In genomic region chr2:25271827-25272511, GRCm38 (mm10) we compare ENCODE assay signal across 8 mouse cellular contexts. TPM values are rescaled to one million over a fixed set of nuclear protein-coding genes. Genes with fewer than 3 reads are reported as not detected.
DNase-seq lines count a peak whose midpoint lies in the region; ATAC-seq and TF ChIP-seq lines count a peak whose summit lies in the region.

Ssna1 (minus strand) TSS chr2:25272438.
Anapc2 (plus strand) TSS chr2:25272478.

- peak within 1 kb of the TSS; percentile 95 for H3K4me3 ChIP-seq in E14TG2a.4 (replicated peaks; ENCODE audit: low read length)
- peak within 1 kb of the TSS; percentile 73 for H3K4me3 ChIP-seq in forebrain, embryonic 12.5 days (replicated peaks)
- peak within 1 kb of the TSS; percentile 80 for H3K4me3 ChIP-seq in heart, postnatal 0 days (ENCODE audit: low read depth, low read length)
- H3K4me3 ChIP-seq in liver, embryonic 16.5 days (ENCODE audit: low read depth, low read length) = peak within 1 kb of the TSS; percentile 96
- H3K4me3 ChIP-seq in neural tube, embryonic 13.5 days = peak within 1 kb of the TSS; percentile 94
- peak within 1 kb of the TSS; percentile 91 for H3K4me3 ChIP-seq in testis, adult 2 months (ENCODE audit: control insufficient read depth, low read depth, low read length)

- DNase-seq in c-Kit-positive CD71-positive TER-119-positive erythroid progenitor cells, embryonic 14.5 days (ENCODE audit: low spot score) = peak; percentile 97
- DNase-seq in heart, postnatal 0 days (ENCODE audit: low spot score) = peak; percentile 91
- DNase-seq in kidney, postnatal 4 days = peak; percentile 99

- under 1% methylated on average over 52 of the region's 55 CpGs for whole genome bisulfite sequencing in forebrain, embryonic 12.5 days
- WGBS in heart, postnatal 0 days = under 1% methylated on average over 55 of the region's 55 CpGs
- WGBS in liver, embryonic 16.5 days (ENCODE audit: insufficient replicate concordance) = under 1% methylated on average over 55 of the region's 55 CpGs
- under 1% methylated on average over 55 of the region's 55 CpGs for WGBS in neural tube, embryonic 13.5 days

- TF ChIP-seq CTCF in E14TG2a.4 (conservative IDR thresholded peaks at IDR 0.05; ENCODE audit: low read length) = no peak
- TF ChIP-seq CTCF in heart, postnatal 0 days (IDR thresholded peaks at IDR 0.05; ENCODE audit: low read depth) = peak; percentile 40
- TF ChIP-seq CTCF in testis, adult 2 months (IDR thresholded peaks at IDR 0.05; ENCODE audit: control insufficient read depth, insufficient read depth, insufficient replicate concordance, low read depth, low read length) = no peak; the same call in 1 of the 2 replicates

- H3K27me3 ChIP-seq in E14TG2a.4 (ENCODE audit: insufficient read depth, low read length) = no peaks in the 10 kb centered on the region
- no peaks in the 10 kb centered on the region for H3K27me3 ChIP-seq in forebrain, embryonic 12.5 days
- H3K27me3 ChIP-seq in heart, postnatal 0 days (ENCODE audit: control insufficient read depth, insufficient read depth, low read length) = no peaks in the 10 kb centered on the region
- no peaks in the 10 kb centered on the region for H3K27me3 ChIP-seq in liver, embryonic 16.5 days (ENCODE audit: control insufficient read depth, insufficient read depth, low read depth, low read length)
- H3K27me3 ChIP-seq in neural tube, embryonic 13.5 days = no peaks in the 10 kb centered on the region
- no peaks in the 10 kb centered on the region for H3K27me3 ChIP-seq in testis, adult 2 months (ENCODE audit: control insufficient read depth, insufficient read depth, low read length)

- H3K27ac ChIP-seq in forebrain, embryonic 12.5 days = peak within 1 kb of the TSS; percentile 80
- peak within 1 kb of the TSS; percentile 87 for H3K27ac ChIP-seq in heart, postnatal 0 days (ENCODE audit: low read depth)
- H3K27ac ChIP-seq in liver, embryonic 16.5 days (ENCODE audit: low read length) = peak within 1 kb of the TSS; percentile 89
- peak within 1 kb of the TSS; percentile 84 for H3K27ac ChIP-seq in neural tube, embryonic 13.5 days (replicated peaks)
- H3K27ac ChIP-seq in testis, adult 2 months (ENCODE audit: control insufficient read depth, insufficient read depth, low read depth, low read length) = peak within 1 kb of the TSS; percentile 80

- TF ChIP-seq POLR2A in testis, adult 2 months (IDR thresholded peaks at IDR 0.05; ENCODE audit: control insufficient read depth, low read depth, low read length) = peak; percentile 99

- peaks cover 51% of the 10 kb centered on the region for H3K4me1 ChIP-seq in E14TG2a.4 (replicated peaks; ENCODE audit: low read depth, low read length)
- H3K4me1 ChIP-seq in forebrain, embryonic 12.5 days = peaks cover 35% of the 10 kb centered on the region
- H3K4me1 ChIP-seq in heart, postnatal 0 days (ENCODE audit: control insufficient read depth, insufficient read depth) = peaks cover 22% of the 10 kb centered on the region
- H3K4me1 ChIP-seq in liver, embryonic 16.5 days (ENCODE audit: control insufficient read depth, low read depth, low read length) = peaks cover 35% of the 10 kb centered on the region
- H3K4me1 ChIP-seq in neural tube, embryonic 13.5 days (replicated peaks) = peaks cover 56% of the 10 kb centered on the region
- peaks cover 8% of the 10 kb centered on the region for H3K4me1 ChIP-seq in testis, adult 2 months (ENCODE audit: control insufficient read depth, insufficient read depth, low read length)

- H3K4me2 ChIP-seq in forebrain, embryonic 12.5 days = peak within 1 kb of the TSS; percentile 93
- peak within 1 kb of the TSS; percentile 85 for H3K4me2 ChIP-seq in heart, postnatal 0 days (ENCODE audit: low read depth, low read length)
- H3K4me2 ChIP-seq in liver, embryonic 16.5 days (ENCODE audit: low read depth, low read length) = peak within 1 kb of the TSS; percentile 82
- peak within 1 kb of the TSS; percentile 94 for H3K4me2 ChIP-seq in neural tube, embryonic 13.5 days

- no peak for TF ChIP-seq EP300 in heart, postnatal 0 days (IDR thresholded peaks at IDR 0.05; ENCODE audit: low read depth)

- ATAC-seq in forebrain, embryonic 12.5 days (ENCODE audit: low FRiP score) = peak; percentile 98
- ATAC-seq in heart, postnatal 0 days (ENCODE audit: insufficient read depth, low read depth) = peak; percentile 98
- ATAC-seq in liver, embryonic 16.5 days (ENCODE audit: low read depth) = peak; percentile 97
- ATAC-seq in neural tube, embryonic 13.5 days (ENCODE audit: low read depth) = peak; percentile 94

- peak within 1 kb of the TSS; percentile 90 for H3K9ac ChIP-seq in forebrain, embryonic 12.5 days
- peak within 1 kb of the TSS; percentile 67 for H3K9ac ChIP-seq in heart, postnatal 0 days (replicated peaks; ENCODE audit: low read depth, low read length)
- H3K9ac ChIP-seq in liver, embryonic 16.5 days (ENCODE audit: low read depth, low read length) = peak within 1 kb of the TSS; percentile 96
- peak within 1 kb of the TSS; percentile 94 for H3K9ac ChIP-seq in neural tube, embryonic 13.5 days

- peaks cover 88% of the 10 kb centered on the region for H3K36me3 ChIP-seq in E14TG2a.4 (ENCODE audit: insufficient read depth, low read length)
- peaks cover 70% of the 10 kb centered on the region for H3K36me3 ChIP-seq in forebrain, embryonic 12.5 days (replicated peaks)
- H3K36me3 ChIP-seq in heart, postnatal 0 days (replicated peaks; ENCODE audit: control insufficient read depth, insufficient read depth, low read length) = peaks cover 51% of the 10 kb centered on the region
- H3K36me3 ChIP-seq in liver, embryonic 16.5 days (ENCODE audit: control insufficient read depth, insufficient read depth) = peaks cover 21% of the 10 kb centered on the region
- peaks cover 71% of the 10 kb centered on the region for H3K36me3 ChIP-seq in neural tube, embryonic 13.5 days
- H3K36me3 ChIP-seq in testis, adult 2 months (ENCODE audit: control insufficient read depth, insufficient read depth, low read length) = no peaks in the 10 kb centered on the region

- H3K9me3 ChIP-seq in E14TG2a.4 (ENCODE audit: low read length) = no peaks in the 10 kb centered on the region
- no peaks in the 10 kb centered on the region for H3K9me3 ChIP-seq in forebrain, embryonic 12.5 days
- no peaks in the 10 kb centered on the region for H3K9me3 ChIP-seq in heart, postnatal 0 days (replicated peaks; ENCODE audit: control insufficient read depth, low read length)
- H3K9me3 ChIP-seq in liver, embryonic 16.5 days (replicated peaks; ENCODE audit: control insufficient read depth, low read length) = no peaks in the 10 kb centered on the region
- no peaks in the 10 kb centered on the region for H3K9me3 ChIP-seq in neural tube, embryonic 13.5 days

RNA-seq across cellular contexts. Expression of gene Ssna1, which starts in this region (rescaled TPM):
- polyA plus RNA-seq in forebrain, embryonic 12.5 days (2016; fragmentation: Nextera tagmentation; extraction: Ambion mirVana) = 207 and 224 TPM in 2 replicates
- total RNA-seq in heart, postnatal 0 days (2014; rRNA removed; ENCODE audit: low replicate concordance) = 58.9 and 110 TPM in 2 replicates
- polyA plus RNA-seq in heart, postnatal 0 days (2015; fragmentation: Nextera tagmentation; extraction: Ambion mirVana) = 111 and 117 TPM in 2 replicates
- 94.7 and 111 TPM in 2 replicates for polyA plus RNA-seq in liver, embryonic 16.5 days (2015; fragmentation: Nextera tagmentation; extraction: Ambion mirVana)
- polyA plus RNA-seq in neural tube, embryonic 13.5 days (2015; fragmentation: Nextera tagmentation; extraction: Ambion mirVana) = 187 and 206 TPM in 2 replicates
- 54.9 and 64.2 TPM in 2 replicates for polyA plus RNA-seq in testis, adult 2 months (2012; rRNA removed)

RNA-seq across cellular contexts. Expression of gene Anapc2, which starts in this region (rescaled TPM):
- 134 and 141 TPM in 2 replicates for polyA plus RNA-seq in forebrain, embryonic 12.5 days (2016; fragmentation: Nextera tagmentation; extraction: Ambion mirVana)
- 31.4 and 48.6 TPM in 2 replicates for total RNA-seq in heart, postnatal 0 days (2014; rRNA removed; ENCODE audit: low replicate concordance)
- polyA plus RNA-seq in heart, postnatal 0 days (2015; fragmentation: Nextera tagmentation; extraction: Ambion mirVana) = 41.0 and 46.5 TPM in 2 replicates
- 40.1 and 40.5 TPM in 2 replicates for polyA plus RNA-seq in liver, embryonic 16.5 days (2015; fragmentation: Nextera tagmentation; extraction: Ambion mirVana)
- polyA plus RNA-seq in neural tube, embryonic 13.5 days (2015; fragmentation: Nextera tagmentation; extraction: Ambion mirVana) = 128 and 131 TPM in 2 replicates
- polyA plus RNA-seq in testis, adult 2 months (2012; rRNA removed) = 29.3 and 32.3 TPM in 2 replicates

Comparison
In these comparisons a context has a peak if more than half of its experiments do, and no peak if none do; other contexts are left out.
1. Peak in every context shown above with its lines: DNase-seq, ATAC-seq, H3K4me3 ChIP-seq and H3K27ac ChIP-seq.